Mouse (Mus musculus) embryo, embryonic 11.5 days (tissue): Measurements from ENCODE around the gene Napsa.

Experiments used
- DNase-seq: peaks from one replicate; pipeline ENCODE4 v3.0.0-alpha.2; 2012; ENCODE audit warnings: low read depth, low spot score

Napsa gene

GRCm38 (mm10) chr7:44570989-44571388 lies 1.2 kb upstream of the Napsa start:
- no peak for DNase-seq

DNA sequence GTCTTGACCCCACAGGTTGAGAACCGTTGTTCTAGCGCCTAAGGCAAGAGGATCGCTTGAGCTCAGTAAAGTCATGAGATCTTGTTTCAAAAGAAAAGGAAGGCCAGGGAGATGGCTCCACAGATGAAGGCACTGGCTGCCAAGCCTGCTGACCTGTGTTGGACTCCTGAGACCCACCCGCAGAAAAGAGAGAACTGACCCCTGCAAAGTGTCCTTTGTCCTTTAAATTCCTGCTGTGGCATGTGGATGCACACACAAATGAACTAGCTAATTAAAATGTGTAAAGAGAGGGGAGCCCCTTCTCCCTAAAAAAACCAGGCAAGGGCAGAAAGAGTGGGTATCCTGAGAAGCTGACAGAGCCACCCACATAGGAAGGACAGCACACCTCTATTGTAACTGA lies 369 bp upstream of the Napsa start:
- no peak for DNase-seq

GRCm38 (mm10) chr7:44572956-44573484 lies 840 bp downstream of the Napsa start:
- no peak for DNase-seq

GRCm38 (mm10) chr7:44576333-44576844 lies 4.2 kb downstream of the Napsa start:
- no peak for DNase-seq

DNA sequence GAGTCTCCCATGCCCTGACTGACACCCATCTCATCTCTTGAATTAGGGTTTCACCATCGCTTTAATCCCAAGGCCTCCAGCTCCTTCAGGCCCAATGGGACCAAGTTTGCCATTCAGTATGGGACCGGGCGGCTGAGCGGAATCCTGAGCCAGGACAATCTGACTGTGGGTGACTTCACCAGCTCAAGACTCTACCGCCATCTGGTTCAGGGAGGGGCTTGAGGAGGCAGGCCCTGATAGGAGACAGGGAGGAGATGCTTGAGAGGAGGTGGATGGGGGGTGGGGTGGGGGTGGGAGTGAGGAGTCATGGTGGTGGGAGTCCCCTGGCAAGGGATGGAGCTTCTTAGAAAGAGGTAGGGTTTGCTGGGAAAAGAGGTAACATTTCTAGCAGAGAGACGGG lies 9.5 kb downstream of the Napsa start:
- no peak for DNase-seq

DNA sequence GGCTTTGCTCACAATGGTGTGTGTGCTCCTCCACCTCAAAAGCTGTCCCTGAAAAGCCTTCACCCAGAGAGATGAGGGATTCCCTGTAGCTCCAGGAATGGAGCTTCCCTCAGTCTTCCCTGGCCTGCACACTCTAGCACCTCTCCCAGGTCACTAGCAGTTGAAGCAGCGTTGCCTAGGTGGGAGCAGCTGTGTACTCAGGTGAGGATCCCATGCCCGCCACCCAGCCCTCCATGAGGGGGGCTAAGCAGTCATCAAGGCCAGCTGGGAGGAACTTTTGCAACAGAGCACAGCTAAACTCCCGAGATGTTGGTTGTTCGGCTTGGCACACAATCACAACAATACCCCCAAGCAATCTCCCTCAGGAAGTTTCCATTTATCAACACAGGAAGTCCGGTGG lies 10.5 kb downstream of the Napsa start:
- DNase-seq = no peak

DNA sequence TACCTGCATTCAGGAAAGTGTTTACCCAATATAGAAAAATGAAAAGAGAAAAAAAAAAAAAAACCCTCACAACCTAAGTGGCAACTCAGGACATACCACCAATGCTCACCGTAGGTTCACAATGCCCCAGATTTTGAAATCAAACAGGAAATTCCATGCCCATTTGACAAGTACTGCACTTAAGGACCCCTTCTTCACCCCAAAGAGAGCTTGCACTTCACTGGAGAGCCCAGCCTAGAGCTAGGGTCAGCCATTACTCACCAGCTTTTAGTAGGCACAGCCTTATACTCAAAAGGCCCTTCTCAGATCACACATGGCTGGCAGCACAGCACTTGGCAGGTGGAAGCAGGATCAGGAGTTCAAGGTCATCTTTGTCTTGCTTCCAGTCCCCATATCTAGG lies 11.0 kb downstream of the Napsa start:
- DNase-seq = no peak

GRCm38 (mm10) chr7:44584265-44584804 lies 12.2 kb downstream of the Napsa start:
- no peak for DNase-seq

GRCm38 (mm10) chr7:44584921-44585320 lies 12.7 kb downstream of the Napsa start:
- DNase-seq = no peak

DNA sequence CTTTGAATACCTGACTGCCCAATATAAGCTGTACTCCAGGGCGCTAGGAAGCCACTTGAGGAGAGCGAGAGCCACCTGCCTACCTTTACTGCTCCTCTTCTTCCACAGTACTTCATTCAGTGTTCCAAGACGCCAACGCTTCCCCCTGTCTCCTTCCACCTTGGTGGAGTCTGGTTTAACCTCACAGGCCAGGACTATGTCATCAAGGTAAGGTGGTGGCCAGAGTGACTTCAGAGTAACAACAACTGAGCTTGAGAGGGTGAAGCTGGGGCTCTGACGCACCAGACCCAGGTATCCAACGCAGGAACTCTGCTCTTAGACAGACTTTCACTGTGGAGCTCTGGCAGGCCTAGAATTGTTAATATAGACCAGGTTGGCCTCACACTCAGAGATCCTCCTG lies 13.4 kb downstream of the Napsa start:
- no peak for DNase-seq

GRCm38 (mm10) chr7:44586518-44586917 lies 14.3 kb downstream of the Napsa start:
- no peak for DNase-seq

GRCm38 (mm10) chr7:44586930-44587329 lies 14.8 kb downstream of the Napsa start:
- no peak for DNase-seq

DNA sequence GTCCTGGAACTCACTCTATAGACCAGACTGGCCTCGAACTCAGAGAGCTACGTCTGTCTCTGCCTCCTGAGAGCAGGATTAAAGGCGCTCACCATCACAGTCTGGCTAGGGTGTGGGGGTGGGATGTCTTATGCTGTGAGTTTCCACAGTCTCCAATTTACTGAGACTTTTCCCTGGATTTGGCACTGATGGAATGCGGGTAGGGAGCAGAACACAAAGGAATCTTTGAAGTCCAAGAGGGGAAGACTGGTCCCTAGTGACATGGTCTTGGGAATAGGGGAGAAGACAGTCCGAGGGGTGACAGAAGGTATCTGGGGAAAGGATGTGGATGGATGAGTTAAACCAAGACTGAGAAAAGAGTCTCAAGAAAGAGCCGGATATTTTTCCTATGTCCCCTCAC lies 15.5 kb downstream of the Napsa start:
- DNase-seq = no peak

- no peak for DNase-seq
Measured at GRCm38 (mm10) chr7:44588338-44588737, 16.2 kb downstream of the Napsa start.

DNA sequence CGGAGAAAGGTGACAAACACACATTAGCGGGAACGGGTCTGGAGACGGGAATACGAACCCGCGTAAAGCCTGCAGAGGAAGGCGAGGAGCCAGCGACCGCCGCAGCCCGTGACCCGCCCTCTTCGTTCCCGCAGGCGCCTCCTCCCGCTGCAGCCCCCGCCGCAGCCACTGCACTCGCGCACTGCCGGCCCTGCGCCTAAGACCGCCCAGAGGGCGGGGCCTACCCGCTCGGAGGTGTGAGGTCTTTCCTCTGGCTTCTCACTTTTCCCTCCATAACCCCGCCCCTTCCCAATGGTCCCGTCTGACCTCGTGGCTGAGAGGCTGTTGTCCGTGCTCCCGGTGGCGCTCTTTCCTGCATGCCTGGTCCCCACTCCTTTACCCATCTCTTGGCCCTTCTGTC lies 17.0 kb downstream of the Napsa start:
- peak; percentile 72 for DNase-seq

GRCm38 (mm10) chr7:44589946-44590345 lies 17.8 kb downstream of the Napsa start:
- DNase-seq = no peak

DNA sequence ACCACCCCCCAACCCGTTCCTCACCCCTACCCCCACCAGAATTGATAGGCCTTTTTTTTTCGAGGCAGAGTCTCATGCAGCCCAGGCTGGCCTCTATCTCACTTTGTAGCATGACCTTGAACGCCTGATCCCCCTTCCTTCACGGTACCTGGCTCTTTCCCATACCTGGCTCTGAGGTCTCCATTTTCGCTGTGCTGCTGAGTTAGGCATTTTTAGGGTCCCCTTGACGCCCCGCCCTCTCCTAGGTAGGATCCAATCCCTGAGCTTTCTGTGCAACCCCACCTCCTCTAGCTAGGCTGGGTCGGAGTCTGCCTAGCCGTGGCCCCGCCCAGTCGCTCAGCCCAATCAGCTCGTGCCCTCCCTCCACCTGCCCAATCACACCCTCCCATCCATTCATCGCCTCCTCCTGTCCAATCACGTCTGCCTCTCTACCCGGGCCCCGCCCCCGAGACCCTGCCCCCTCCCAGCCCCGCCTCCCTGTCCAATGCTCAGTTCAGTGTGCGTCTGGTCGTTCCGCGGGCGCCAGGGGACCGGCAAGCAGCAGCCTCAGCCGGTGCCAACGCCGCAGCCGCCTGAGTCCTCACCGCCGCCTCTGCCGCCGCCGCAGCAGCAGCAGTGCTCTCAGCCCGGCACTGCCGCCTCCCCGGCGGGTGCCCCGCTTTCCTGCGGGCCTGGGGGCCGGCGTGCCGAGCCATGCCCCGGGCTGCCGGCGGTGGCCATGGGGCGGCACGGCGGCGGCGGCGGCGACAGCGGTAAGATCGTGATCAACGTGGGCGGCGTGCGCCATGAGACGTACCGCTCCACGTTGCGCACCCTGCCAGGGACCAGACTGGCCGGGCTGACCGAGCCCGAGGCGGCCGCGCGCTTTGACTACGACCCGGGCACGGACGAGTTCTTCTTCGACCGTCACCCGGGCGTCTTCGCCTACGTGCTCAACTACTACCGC lies 18.5 kb downstream of the Napsa start, which contains the start of gene Kcnc3:
Gene Kcnc3, plus strand, starts transcription at position 263 of the 946 bp plus-strand sequence.
- DNase-seq = peak; percentile 89

DNA sequence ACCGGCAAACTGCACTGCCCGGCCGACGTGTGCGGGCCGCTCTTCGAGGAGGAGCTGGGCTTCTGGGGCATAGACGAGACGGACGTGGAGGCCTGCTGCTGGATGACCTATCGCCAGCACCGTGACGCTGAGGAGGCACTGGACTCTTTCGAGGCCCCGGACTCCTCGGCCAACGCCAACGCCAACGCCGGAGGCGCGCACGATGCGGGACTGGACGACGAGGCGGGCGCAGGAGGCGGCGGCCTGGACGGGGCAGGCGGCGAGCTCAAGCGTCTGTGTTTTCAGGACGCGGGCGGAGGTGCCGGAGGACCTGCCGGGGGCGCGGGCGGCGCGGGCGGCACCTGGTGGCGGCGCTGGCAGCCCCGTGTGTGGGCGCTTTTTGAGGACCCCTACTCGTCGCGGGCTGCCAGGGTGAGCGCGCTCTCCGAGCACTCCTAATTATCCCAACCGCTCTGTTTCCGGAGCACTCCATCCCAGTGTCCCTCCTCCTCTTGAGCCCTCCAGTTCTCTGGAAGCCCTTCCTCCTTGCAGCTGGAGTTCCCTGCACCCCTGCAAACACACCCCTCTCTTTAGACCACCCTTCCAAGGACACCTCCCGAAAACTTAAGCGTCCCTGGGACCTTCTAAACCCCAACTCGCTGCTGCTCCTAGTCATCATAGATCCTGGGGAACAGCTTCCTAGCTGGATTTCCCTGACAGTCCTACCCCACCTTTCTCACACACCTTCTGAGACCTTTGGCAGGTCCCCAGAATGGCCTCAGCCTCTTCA lies 19.4 kb downstream of the Napsa start:
- DNase-seq = no peak

GRCm38 (mm10) chr7:44593051-44593450 lies 20.9 kb downstream of the Napsa start:
- DNase-seq = no peak

DNA sequence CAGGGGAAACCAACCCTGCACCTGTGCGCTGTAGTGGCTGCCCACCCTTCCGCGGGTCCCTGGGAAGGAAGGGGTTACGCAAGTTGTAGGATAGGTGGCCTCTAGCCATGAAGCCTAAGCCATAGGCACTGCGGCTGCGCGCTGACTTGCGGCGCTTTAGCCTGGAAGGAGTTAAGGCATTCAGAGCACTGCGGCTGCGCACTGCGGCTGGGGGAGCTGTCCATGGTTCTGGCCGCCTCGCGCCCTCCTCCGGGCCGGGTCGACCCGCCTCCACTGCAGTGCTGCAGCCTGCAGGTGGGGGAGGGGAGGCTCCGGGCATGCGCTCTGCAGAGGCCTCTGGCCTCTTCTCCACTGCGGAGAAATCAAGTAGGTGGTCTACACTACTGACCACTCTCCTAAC lies 21.6 kb downstream of the Napsa start:
- DNase-seq = peak; percentile 79

DNA sequence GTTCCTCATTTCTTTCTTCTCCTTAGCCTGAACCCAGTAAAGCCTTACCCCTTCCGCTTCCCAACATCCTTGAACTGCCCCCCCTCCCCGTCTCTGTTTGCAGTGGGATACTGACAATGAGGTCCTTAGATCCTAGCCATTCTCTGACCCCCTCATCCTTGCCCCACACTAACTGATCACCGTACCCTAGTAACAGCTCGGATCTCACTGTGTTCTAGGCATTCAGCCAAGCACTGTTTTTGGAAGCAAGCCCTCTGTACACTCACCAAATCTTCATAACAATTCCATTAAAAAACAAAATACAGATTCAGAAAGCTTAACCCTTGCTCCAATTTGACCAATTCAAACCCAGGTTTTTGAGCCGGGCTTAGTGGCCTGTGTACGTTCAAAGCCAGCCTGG lies 22.1 kb downstream of the Napsa start:
- DNase-seq = no peak

GRCm38 (mm10) chr7:44595131-44595561 lies 23.0 kb downstream of the Napsa start:
- no peak for DNase-seq
